Mouse (Mus musculus): ENCODE data around the gene Sh3d19.
"Not testable (repeated sequence)": the region's sequence is repeated elsewhere in the genome, so short reads cannot be mapped to it uniquely, and the experiment has no call there.

Gene Sh3d19

GRCm38 (mm10) chr3:86093213-86093845, 122.4 kb downstream of the Sh3d19 start:
- DNase-seq (ENCODE audit: low read depth, low spot score), result no peak

GRCm38 (mm10) chr3:86093907-86094306, 123.0 kb downstream of the Sh3d19 start:
- DNase-seq (ENCODE audit: low read depth, low spot score), result no peak

- DNase-seq (ENCODE audit: low read depth, low spot score), result no peak
These were observed 131.0 kb downstream of the Sh3d19 start for GRCm38 (mm10) chr3:86101956-86102355.

GRCm38 (mm10) chr3:86103449-86104291, 132.8 kb downstream of the Sh3d19 start:
- no peak for DNase-seq (ENCODE audit: low read depth, low spot score)

GRCm38 (mm10) chr3:86104433-86104832, 133.5 kb downstream of the Sh3d19 start:
- DNase-seq (ENCODE audit: low read depth, low spot score), result not testable (repeated sequence)

GRCm38 (mm10) chr3:86104909-86105308, 134.0 kb downstream of the Sh3d19 start:
- no peak for DNase-seq (ENCODE audit: low read depth, low spot score)

GRCm38 (mm10) chr3:86106086-86106632, 135.2 kb downstream of the Sh3d19 start:
- DNase-seq (ENCODE audit: low read depth, low spot score), result no peak

GRCm38 (mm10) chr3:86107637-86108539, 137.0 kb downstream of the Sh3d19 start:
- no peak for DNase-seq (ENCODE audit: low read depth, low spot score)

- peak; percentile 74 for DNase-seq (ENCODE audit: low read depth, low spot score)
These were observed 137.7 kb downstream of the Sh3d19 start for GRCm38 (mm10) chr3:86108576-86108975.

- no peak for DNase-seq (ENCODE audit: low read depth, low spot score)
These were observed 138.2 kb downstream of the Sh3d19 start for GRCm38 (mm10) chr3:86109099-86109498.

- DNase-seq (ENCODE audit: low read depth, low spot score), result peak; percentile 64
These were observed 139.2 kb downstream of the Sh3d19 start for GRCm38 (mm10) chr3:86110077-86110476.

- no peak for DNase-seq (ENCODE audit: low read depth, low spot score)
These were observed 141.9 kb downstream of the Sh3d19 start for GRCm38 (mm10) chr3:86112766-86113165.

GRCm38 (mm10) chr3:86114659-86115338, 143.9 kb downstream of the Sh3d19 start:
- DNase-seq (ENCODE audit: low read depth, low spot score), result no peak

- no peak for DNase-seq (ENCODE audit: low read depth, low spot score)
These were observed 146.0 kb downstream of the Sh3d19 start for GRCm38 (mm10) chr3:86116951-86117350.

- DNase-seq (ENCODE audit: low read depth, low spot score), result no peak
These were observed 148.5 kb downstream of the Sh3d19 start for GRCm38 (mm10) chr3:86119237-86119932.

GRCm38 (mm10) chr3:86122156-86122555, 151.2 kb downstream of the Sh3d19 start:
- DNase-seq (ENCODE audit: low read depth, low spot score), result no peak

- DNase-seq (ENCODE audit: low read depth, low spot score), result no peak
These were observed 152.4 kb downstream of the Sh3d19 start for GRCm38 (mm10) chr3:86123251-86123746.

GRCm38 (mm10) chr3:86129757-86130156, 158.8 kb downstream of the Sh3d19 start:
- DNase-seq (ENCODE audit: low read depth, low spot score), result peak; percentile 54

- no peak for DNase-seq (ENCODE audit: low read depth, low spot score)
These were observed 164.2 kb downstream of the Sh3d19 start for GRCm38 (mm10) chr3:86134939-86135638.

Data from c-Kit-negative CD71-positive TER-119-positive erythroid progenitor cells, embryonic 14.5 days (primary cell).